Mouse (Mus musculus): ENCODE results near the gene Gm45062. TPM values are rescaled to one million over a fixed set of nuclear protein-coding genes. Genes with fewer than 3 reads are reported as not detected.

Gene Gm45062
- total and polyA plus RNA-seq, 2 experiments from 2014 or later: 3.0 TPM; not detected in 1

- no peaks in the 10 kb centered on the region for H3K9me3 ChIP-seq (replicated peaks; ENCODE audit: control insufficient read depth, low read length)
- H3K27me3 ChIP-seq (ENCODE audit: control insufficient read depth, insufficient read depth, low read length): no peaks in the 10 kb centered on the region
- 0 out of 2 replicates have a peak, but pooled peaks cover 8% of the 10 kb centered on the region for H3K4me1 ChIP-seq (ENCODE audit: control insufficient read depth, insufficient read depth)
- TF ChIP-seq EP300 (IDR thresholded peaks at IDR 0.05; ENCODE audit: low read depth) (no peak), CTCF (IDR thresholded peaks at IDR 0.05; ENCODE audit: low read depth) (no peak)
- ATAC-seq (ENCODE audit: insufficient read depth, low read depth): no peak
- no peak overlapping the region for H3K4me2 ChIP-seq (ENCODE audit: low read depth, low read length)
- DNase-seq (ENCODE audit: low spot score): no peak
- H3K36me3 ChIP-seq (replicated peaks; ENCODE audit: control insufficient read depth, insufficient read depth, low read length): no peaks in the 10 kb centered on the region
- peak overlapping the region; percentile 63; the same call in 1 of the 2 replicates for H3K27ac ChIP-seq (ENCODE audit: low read depth)
- no peak overlapping the region for H3K4me3 ChIP-seq (ENCODE audit: low read depth, low read length)
- WGBS: 77% methylated on average over 17 of the region's 17 CpGs
- no peak overlapping the region; the same call in 1 of the 2 replicates for H3K9ac ChIP-seq (replicated peaks; ENCODE audit: low read depth, low read length)
Observed at GRCm38 (mm10) chr6:8484437-8485275, 225.4 kb downstream of the Gm45062 start.

- Histone ChIP-seq H3K4me3 (ENCODE audit: low read depth, low read length) (no peak overlapping the region), H3K4me2 (ENCODE audit: low read depth, low read length) (no peak overlapping the region), H3K36me3 (replicated peaks; ENCODE audit: control insufficient read depth, insufficient read depth, low read length) (no peaks in the 10 kb centered on the region), H3K4me1 (ENCODE audit: control insufficient read depth, insufficient read depth) (0 out of 2 replicates have a peak, but pooled peaks cover 8% of the 10 kb centered on the region), H3K27ac (ENCODE audit: low read depth) (peak overlapping the region; percentile 63; the same call in 1 of the 2 replicates), H3K9ac (replicated peaks; ENCODE audit: low read depth, low read length) (no peak overlapping the region), H3K9me3 (replicated peaks; ENCODE audit: control insufficient read depth, low read length) (no peaks in the 10 kb centered on the region), H3K27me3 (ENCODE audit: control insufficient read depth, insufficient read depth, low read length) (no peaks in the 10 kb centered on the region)
- TF ChIP-seq EP300 (IDR thresholded peaks at IDR 0.05; ENCODE audit: low read depth): no peak
- TF ChIP-seq CTCF (IDR thresholded peaks at IDR 0.05; ENCODE audit: low read depth): no peak
- 76% methylated on average over 16 of the region's 16 CpGs for WGBS
- ATAC-seq (ENCODE audit: insufficient read depth, low read depth): no peak
- DNase-seq (ENCODE audit: low spot score): no peak
Observed at GRCm38 (mm10) chr6:8485414-8486175, 226.3 kb downstream of the Gm45062 start.

- Histone ChIP-seq H3K4me3 (ENCODE audit: low read depth, low read length) (no peak overlapping the region), H3K36me3 (replicated peaks; ENCODE audit: control insufficient read depth, insufficient read depth, low read length) (no peaks in the 10 kb centered on the region), H3K9me3 (replicated peaks; ENCODE audit: control insufficient read depth, low read length) (no peaks in the 10 kb centered on the region), H3K4me2 (ENCODE audit: low read depth, low read length) (no peak overlapping the region), H3K9ac (replicated peaks; ENCODE audit: low read depth, low read length) (no peak overlapping the region), H3K4me1 (ENCODE audit: control insufficient read depth, insufficient read depth) (0 out of 2 replicates have a peak, but pooled peaks cover 8% of the 10 kb centered on the region), H3K27me3 (ENCODE audit: control insufficient read depth, insufficient read depth, low read length) (no peaks in the 10 kb centered on the region), H3K27ac (ENCODE audit: low read depth) (peak overlapping the region; percentile 61; the same call in 1 of the 2 replicates)
- 88% methylated on average over 17 of the region's 17 CpGs for WGBS
- DNase-seq (ENCODE audit: low spot score) (no peak), ATAC-seq (ENCODE audit: insufficient read depth, low read depth) (no peak)
- TF ChIP-seq CTCF (IDR thresholded peaks at IDR 0.05; ENCODE audit: low read depth) (no peak), EP300 (IDR thresholded peaks at IDR 0.05; ENCODE audit: low read depth) (no peak)
Observed at GRCm38 (mm10) chr6:8486391-8487043, 227.3 kb downstream of the Gm45062 start.

- Histone ChIP-seq H3K4me2 (ENCODE audit: low read depth, low read length) (no peak overlapping the region), H3K27me3 (ENCODE audit: control insufficient read depth, insufficient read depth, low read length) (no peaks in the 10 kb centered on the region), H3K9ac (replicated peaks; ENCODE audit: low read depth, low read length) (no peak overlapping the region), H3K36me3 (replicated peaks; ENCODE audit: control insufficient read depth, insufficient read depth, low read length) (no peaks in the 10 kb centered on the region), H3K4me1 (ENCODE audit: control insufficient read depth, insufficient read depth) (0 out of 2 replicates have a peak, but pooled peaks cover 8% of the 10 kb centered on the region), H3K4me3 (ENCODE audit: low read depth, low read length) (no peak overlapping the region), H3K27ac (ENCODE audit: low read depth) (peak overlapping the region; percentile 61; the same call in 1 of the 2 replicates), H3K9me3 (replicated peaks; ENCODE audit: control insufficient read depth, low read length) (no peaks in the 10 kb centered on the region)
- 47% methylated on average over 20 of the region's 20 CpGs for WGBS
- DNase-seq (ENCODE audit: low spot score) (no peak), ATAC-seq (ENCODE audit: insufficient read depth, low read depth) (no peak)
- TF ChIP-seq CTCF (IDR thresholded peaks at IDR 0.05; ENCODE audit: low read depth) (no peak), EP300 (IDR thresholded peaks at IDR 0.05; ENCODE audit: low read depth) (no peak)
Observed at GRCm38 (mm10) chr6:8487044-8487853, 228.0 kb downstream of the Gm45062 start.
